Mouse (Mus musculus) bone marrow, adult 2 months (tissue): ENCODE data around the gene Tbc1d10b.

ENCODE experiments used
- CTCF ChIP-seq: fragments of 200-500 bp; IDR thresholded peaks from 2 replicates; pipeline ENCODE4 v1.5.1; 2011; ENCODE audit warnings: low read length, control low read depth; ENCODE audit not compliant: control insufficient read depth, insufficient read depth
- POLR2A ChIP-seq: fragments of 200-500 bp; IDR thresholded peaks from 2 replicates; pipeline ENCODE4 v1.6.1; 2011; ENCODE audit warnings: low read depth, mild to moderate bottlenecking, control low read depth, low read length, borderline replicate concordance; ENCODE audit not compliant: control insufficient read depth

DNA sequence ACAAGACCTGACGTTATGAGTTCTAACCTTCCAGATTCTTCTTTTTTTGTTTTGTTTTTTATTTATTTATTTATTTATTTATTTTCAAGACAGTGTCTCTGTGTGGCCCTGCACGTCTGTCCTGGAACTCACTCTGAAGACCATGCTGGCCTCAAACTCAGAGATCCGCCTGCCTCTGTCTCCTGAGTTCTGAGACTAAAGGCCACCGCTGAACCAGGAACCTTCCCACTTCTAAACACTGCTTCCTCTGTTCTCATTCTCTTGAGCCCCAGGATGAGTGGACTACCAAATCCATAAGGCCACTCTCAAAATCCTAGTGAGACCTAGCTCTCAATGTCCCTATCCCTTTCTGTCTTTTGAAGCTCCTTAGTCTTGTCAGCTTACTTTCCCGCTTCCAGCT lies 1.6 kb upstream of the Tbc1d10b start:
- TF ChIP-seq CTCF (no peak), POLR2A (no peak)
